Mouse (Mus musculus): ENCODE measurements around the gene Jun. TPM values are rescaled to one million over a fixed set of nuclear protein-coding genes. Genes with fewer than 3 reads are reported as not detected.

The Jun gene
- polyA plus RNA-seq, 1 experiment, result 71.4 TPM

DNA sequence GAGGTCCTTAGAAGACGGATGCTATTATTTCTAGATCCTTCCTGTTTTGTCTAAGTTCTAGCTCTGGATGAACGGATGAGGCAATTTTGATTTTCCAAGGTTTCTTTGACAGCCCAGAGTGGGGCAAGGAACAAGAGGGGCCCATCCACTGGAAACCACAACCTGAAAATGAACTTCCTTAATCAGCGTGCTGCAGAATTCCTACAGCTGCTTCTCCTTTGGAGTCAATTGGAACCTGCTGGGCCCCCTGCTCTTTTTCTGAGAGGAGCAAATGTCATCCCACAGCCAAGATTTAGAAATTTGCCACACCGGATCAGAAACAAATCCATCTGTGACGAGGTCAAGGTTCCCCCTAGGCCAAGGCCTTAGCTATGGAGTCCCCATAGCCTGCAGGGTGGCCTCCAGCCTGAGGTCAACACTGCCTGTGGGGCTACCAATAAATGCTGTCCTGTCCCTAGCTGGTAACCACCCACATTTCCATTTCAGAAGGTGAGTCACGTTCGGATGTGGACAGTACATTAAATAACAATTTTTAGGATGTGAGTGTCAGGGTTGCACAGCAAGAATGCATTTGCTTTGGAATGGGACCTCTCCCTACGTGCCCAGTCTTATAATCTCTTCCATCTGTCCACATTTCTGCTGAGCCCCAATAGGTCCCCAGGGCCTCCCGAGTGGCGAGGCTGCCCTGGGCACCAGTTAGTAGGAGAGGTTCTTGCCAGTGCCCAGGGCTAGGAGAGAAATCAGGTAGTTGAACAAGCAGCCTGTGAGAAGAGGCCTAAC is 46.1 kb upstream of the Jun start:
- peak; percentile 26 for TF ChIP-seq MAX (IDR thresholded peaks at IDR 0.05)
- TF ChIP-seq MYOD1 (IDR thresholded peaks at IDR 0.05; ENCODE audit: control insufficient read depth, insufficient read length, low read depth), result no peak
- no peak for TF ChIP-seq USF1 (IDR thresholded peaks at IDR 0.05; ENCODE audit: low read depth)
- TF ChIP-seq FOSL1 (IDR thresholded peaks at IDR 0.05; ENCODE audit: insufficient read depth, low read length, poor library complexity, severe bottlenecking), result peak; percentile 18
- no peak for TF ChIP-seq MYOG (IDR thresholded peaks at IDR 0.05; ENCODE audit: control insufficient read depth, extremely low read depth, insufficient read length)
- no peak for TF ChIP-seq CTCF (IDR thresholded peaks at IDR 0.05; ENCODE audit: control insufficient read depth, insufficient read depth, insufficient read length)
- peak; percentile 19 for TF ChIP-seq CEBPB (IDR thresholded peaks at IDR 0.05; ENCODE audit: low read depth)
- Histone ChIP-seq H3K79me2 (ENCODE audit: control insufficient read depth, insufficient read depth) (peaks cover 16% of the 10 kb centered on the region), H3K79me3 (ENCODE audit: low read depth) (peaks cover 2% of the 10 kb centered on the region), H3K27me3 (ENCODE audit: control insufficient read depth, insufficient read depth, insufficient read length) (no peaks in the 10 kb centered on the region), H3ac (ENCODE audit: control insufficient read depth, insufficient read length, low read depth) (no peak overlapping the region), H3K4me3 (ENCODE audit: insufficient read depth, poor library complexity, severe bottlenecking) (peak overlapping the region; percentile 21), H3K36me3 (ENCODE audit: control insufficient read depth, insufficient read depth) (peaks cover 8% of the 10 kb centered on the region)

DNA sequence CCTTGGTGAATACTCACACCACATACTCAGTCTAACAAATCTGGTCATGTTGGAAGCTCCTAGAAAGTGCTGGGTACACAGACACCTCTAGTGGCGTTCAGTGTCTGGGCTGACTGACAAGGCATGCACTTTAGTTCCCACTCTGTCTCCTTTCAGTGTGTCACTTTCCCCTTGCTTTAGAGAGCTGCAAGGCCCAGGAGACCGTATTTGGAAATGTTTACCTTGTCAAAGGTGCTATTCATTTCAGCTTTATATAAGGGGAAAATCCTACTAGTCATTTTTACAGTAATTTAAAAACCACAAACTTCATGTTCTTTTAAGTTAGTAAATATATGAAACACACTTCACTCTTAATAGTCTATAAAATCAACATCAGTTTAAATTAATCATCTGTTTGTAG is 44.7 kb upstream of the Jun start:
- TF ChIP-seq MAX (IDR thresholded peaks at IDR 0.05) (no peak), MYOG (IDR thresholded peaks at IDR 0.05; ENCODE audit: control insufficient read depth, extremely low read depth, insufficient read length) (no peak), CTCF (IDR thresholded peaks at IDR 0.05; ENCODE audit: control insufficient read depth, insufficient read depth, insufficient read length) (no peak), CEBPB (IDR thresholded peaks at IDR 0.05; ENCODE audit: low read depth) (no peak), MYOD1 (IDR thresholded peaks at IDR 0.05; ENCODE audit: control insufficient read depth, insufficient read length, low read depth) (no peak), USF1 (IDR thresholded peaks at IDR 0.05; ENCODE audit: low read depth) (no peak), FOSL1 (IDR thresholded peaks at IDR 0.05; ENCODE audit: insufficient read depth, low read length, poor library complexity, severe bottlenecking) (no peak)

DNA sequence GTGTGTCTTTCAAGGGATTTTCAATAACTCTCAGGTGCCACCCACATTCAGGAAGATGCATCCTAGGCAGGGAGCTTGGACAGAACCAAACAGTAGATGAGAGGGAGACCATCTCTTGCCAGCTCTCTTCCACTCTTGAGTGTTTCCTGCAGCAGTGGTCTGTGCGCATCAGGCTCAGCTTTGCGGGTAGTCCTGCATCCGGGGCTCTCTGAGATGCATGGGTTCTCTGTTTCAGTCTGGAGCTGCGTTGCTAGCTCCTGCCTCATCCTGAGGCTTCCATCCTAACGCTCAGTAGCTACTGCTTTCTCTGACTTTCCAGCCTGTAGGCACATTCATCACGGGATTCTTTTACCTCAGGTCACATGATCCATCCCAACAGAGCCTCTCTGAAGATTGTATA is 43.9 kb upstream of the Jun start:
- TF ChIP-seq FOSL1 (IDR thresholded peaks at IDR 0.05; ENCODE audit: insufficient read depth, low read length, poor library complexity, severe bottlenecking) (no peak), CTCF (IDR thresholded peaks at IDR 0.05; ENCODE audit: control insufficient read depth, insufficient read depth, insufficient read length) (no peak), MYOG (IDR thresholded peaks at IDR 0.05; ENCODE audit: control insufficient read depth, extremely low read depth, insufficient read length) (no peak), CEBPB (IDR thresholded peaks at IDR 0.05; ENCODE audit: low read depth) (no peak), USF1 (IDR thresholded peaks at IDR 0.05; ENCODE audit: low read depth) (no peak), MAX (IDR thresholded peaks at IDR 0.05) (no peak), MYOD1 (IDR thresholded peaks at IDR 0.05; ENCODE audit: control insufficient read depth, insufficient read length, low read depth) (no peak)
- Histone ChIP-seq H3K27me3 (ENCODE audit: control insufficient read depth, insufficient read depth, insufficient read length) (no peaks in the 10 kb centered on the region), H3K4me3 (ENCODE audit: insufficient read depth, poor library complexity, severe bottlenecking) (no peak overlapping the region), H3K79me2 (ENCODE audit: control insufficient read depth, insufficient read depth) (peaks cover 9% of the 10 kb centered on the region), H3K79me3 (ENCODE audit: low read depth) (no peaks in the 10 kb centered on the region), H3ac (ENCODE audit: control insufficient read depth, insufficient read length, low read depth) (no peak overlapping the region), H3K36me3 (ENCODE audit: control insufficient read depth, insufficient read depth) (no peaks in the 10 kb centered on the region)

More for the DNA sequence above, 44.7 kb upstream of the Jun start:
- Histone ChIP-seq H3K4me3 (ENCODE audit: insufficient read depth, poor library complexity, severe bottlenecking) (no peak overlapping the region), H3K79me3 (ENCODE audit: low read depth) (no peaks in the 10 kb centered on the region), H3K36me3 (ENCODE audit: control insufficient read depth, insufficient read depth) (no peaks in the 10 kb centered on the region), H3K79me2 (ENCODE audit: control insufficient read depth, insufficient read depth) (peaks cover 9% of the 10 kb centered on the region), H3ac (ENCODE audit: control insufficient read depth, insufficient read length, low read depth) (no peak overlapping the region), H3K27me3 (ENCODE audit: control insufficient read depth, insufficient read depth, insufficient read length) (no peaks in the 10 kb centered on the region)

DNA sequence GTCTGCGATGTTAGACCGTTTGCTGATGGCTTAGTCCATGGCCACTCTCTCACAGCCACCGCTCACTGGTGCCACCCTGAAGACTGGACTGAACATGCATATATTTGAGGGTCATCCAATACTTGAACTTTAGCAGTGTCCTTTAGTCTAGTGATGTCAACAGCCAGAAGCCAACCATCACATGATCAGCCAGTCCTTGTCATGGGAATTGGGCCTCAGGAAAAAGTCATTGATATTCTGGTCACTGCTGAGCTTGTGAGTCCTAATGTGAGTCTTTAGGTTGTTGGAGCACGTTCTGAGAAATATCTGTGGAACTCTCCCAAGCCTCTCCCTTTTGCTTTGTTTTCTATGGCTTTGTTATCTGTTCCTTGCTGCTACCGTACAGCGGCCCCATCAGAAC is 43.3 kb upstream of the Jun start:
- Histone ChIP-seq H3K79me2 (ENCODE audit: control insufficient read depth, insufficient read depth) (peaks cover 9% of the 10 kb centered on the region), H3ac (ENCODE audit: control insufficient read depth, insufficient read length, low read depth) (no peak overlapping the region), H3K27me3 (ENCODE audit: control insufficient read depth, insufficient read depth, insufficient read length) (no peaks in the 10 kb centered on the region), H3K79me3 (ENCODE audit: low read depth) (no peaks in the 10 kb centered on the region), H3K4me3 (ENCODE audit: insufficient read depth, poor library complexity, severe bottlenecking) (no peak overlapping the region), H3K36me3 (ENCODE audit: control insufficient read depth, insufficient read depth) (no peaks in the 10 kb centered on the region)
- TF ChIP-seq CEBPB (IDR thresholded peaks at IDR 0.05; ENCODE audit: low read depth), result no peak
- TF ChIP-seq CTCF (IDR thresholded peaks at IDR 0.05; ENCODE audit: control insufficient read depth, insufficient read depth, insufficient read length), result no peak
- TF ChIP-seq MAX (IDR thresholded peaks at IDR 0.05), result no peak
- TF ChIP-seq USF1 (IDR thresholded peaks at IDR 0.05; ENCODE audit: low read depth), result no peak
- TF ChIP-seq MYOD1 (IDR thresholded peaks at IDR 0.05; ENCODE audit: control insufficient read depth, insufficient read length, low read depth), result no peak
- no peak for TF ChIP-seq FOSL1 (IDR thresholded peaks at IDR 0.05; ENCODE audit: insufficient read depth, low read length, poor library complexity, severe bottlenecking)
- no peak for TF ChIP-seq MYOG (IDR thresholded peaks at IDR 0.05; ENCODE audit: control insufficient read depth, extremely low read depth, insufficient read length)

DNA sequence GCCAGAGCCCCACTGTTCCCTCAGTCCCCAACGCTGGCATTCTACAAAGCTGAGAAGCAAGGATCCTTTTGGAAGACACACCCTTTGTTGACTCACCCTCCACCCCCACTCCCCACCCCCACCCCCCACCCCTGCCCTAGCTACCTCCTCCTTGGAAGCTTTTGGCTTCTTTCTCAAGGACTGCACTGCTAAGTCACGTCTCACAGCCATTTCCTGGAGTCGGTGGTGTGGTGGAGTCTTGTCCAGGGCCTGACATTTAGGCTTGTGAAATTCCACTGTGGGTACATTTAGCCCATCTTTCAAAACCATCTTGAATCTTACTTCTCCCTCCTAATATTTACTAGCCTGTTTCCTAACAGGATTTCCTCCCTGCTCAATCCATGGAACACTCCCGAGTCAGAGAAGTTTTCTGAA is 42.7 kb upstream of the Jun start:
- Histone ChIP-seq H3K79me3 (ENCODE audit: low read depth) (no peaks in the 10 kb centered on the region), H3K4me3 (ENCODE audit: insufficient read depth, poor library complexity, severe bottlenecking) (no peak overlapping the region), H3K27me3 (ENCODE audit: control insufficient read depth, insufficient read depth, insufficient read length) (no peaks in the 10 kb centered on the region), H3K79me2 (ENCODE audit: control insufficient read depth, insufficient read depth) (peaks cover 9% of the 10 kb centered on the region), H3K36me3 (ENCODE audit: control insufficient read depth, insufficient read depth) (no peaks in the 10 kb centered on the region), H3ac (ENCODE audit: control insufficient read depth, insufficient read length, low read depth) (peak overlapping the region; percentile 40)
- no peak for TF ChIP-seq CTCF (IDR thresholded peaks at IDR 0.05; ENCODE audit: control insufficient read depth, insufficient read depth, insufficient read length)
- no peak for TF ChIP-seq CEBPB (IDR thresholded peaks at IDR 0.05; ENCODE audit: low read depth)
- TF ChIP-seq MAX (IDR thresholded peaks at IDR 0.05), result no peak
- no peak for TF ChIP-seq FOSL1 (IDR thresholded peaks at IDR 0.05; ENCODE audit: insufficient read depth, low read length, poor library complexity, severe bottlenecking)
- TF ChIP-seq MYOG (IDR thresholded peaks at IDR 0.05; ENCODE audit: control insufficient read depth, extremely low read depth, insufficient read length), result no peak
- TF ChIP-seq USF1 (IDR thresholded peaks at IDR 0.05; ENCODE audit: low read depth), result no peak
- TF ChIP-seq MYOD1 (IDR thresholded peaks at IDR 0.05; ENCODE audit: control insufficient read depth, insufficient read length, low read depth), result no peak

All from C2C12 (cell line).